Mouse (Mus musculus) layer of hippocampus, adult 9-11 months (tissue): ENCODE measurements around the gene Fam169a.
"Not testable (repeated sequence)": the region's sequence is repeated elsewhere in the genome, so short reads cannot be mapped to it uniquely, and the experiment has no call there.

Experiments
- DNase-seq: peaks from one replicate; pipeline ENCODE4 v3.0.0; 2022

Fam169a gene

GRCm38 (mm10) chr13:97080615-97081014, 13.5 kb downstream of the Fam169a start:
- no peak for DNase-seq

- DNase-seq, result no peak
Measured at GRCm38 (mm10) chr13:97082432-97082831, 15.3 kb downstream of the Fam169a start.

- DNase-seq, result no peak
Measured at GRCm38 (mm10) chr13:97086316-97086715, 19.2 kb downstream of the Fam169a start.

GRCm38 (mm10) chr13:97087421-97087820, 20.3 kb downstream of the Fam169a start:
- no peak for DNase-seq

DNA sequence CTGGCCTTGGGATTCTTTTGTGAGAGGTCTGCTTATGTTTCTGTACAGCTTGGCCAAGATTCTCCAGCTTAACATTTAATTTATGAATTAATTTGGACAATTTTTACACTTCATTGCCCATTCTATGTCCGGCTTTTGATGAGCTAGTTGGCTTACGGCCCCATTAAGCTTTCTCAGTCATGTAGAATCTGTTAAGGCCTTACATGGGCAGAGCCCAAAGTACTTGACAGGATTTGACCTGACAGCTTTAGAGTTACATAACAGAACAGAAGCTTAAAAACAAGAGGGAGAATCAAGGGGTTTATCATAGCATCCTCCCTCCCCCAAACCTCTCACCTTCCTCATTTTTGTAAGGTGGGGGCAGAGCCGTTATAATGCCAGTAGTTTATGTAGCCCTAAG, 21.1 kb downstream of the Fam169a start:
- no peak for DNase-seq

- no peak for DNase-seq
Measured at GRCm38 (mm10) chr13:97095726-97096125, 28.6 kb downstream of the Fam169a start.

DNA sequence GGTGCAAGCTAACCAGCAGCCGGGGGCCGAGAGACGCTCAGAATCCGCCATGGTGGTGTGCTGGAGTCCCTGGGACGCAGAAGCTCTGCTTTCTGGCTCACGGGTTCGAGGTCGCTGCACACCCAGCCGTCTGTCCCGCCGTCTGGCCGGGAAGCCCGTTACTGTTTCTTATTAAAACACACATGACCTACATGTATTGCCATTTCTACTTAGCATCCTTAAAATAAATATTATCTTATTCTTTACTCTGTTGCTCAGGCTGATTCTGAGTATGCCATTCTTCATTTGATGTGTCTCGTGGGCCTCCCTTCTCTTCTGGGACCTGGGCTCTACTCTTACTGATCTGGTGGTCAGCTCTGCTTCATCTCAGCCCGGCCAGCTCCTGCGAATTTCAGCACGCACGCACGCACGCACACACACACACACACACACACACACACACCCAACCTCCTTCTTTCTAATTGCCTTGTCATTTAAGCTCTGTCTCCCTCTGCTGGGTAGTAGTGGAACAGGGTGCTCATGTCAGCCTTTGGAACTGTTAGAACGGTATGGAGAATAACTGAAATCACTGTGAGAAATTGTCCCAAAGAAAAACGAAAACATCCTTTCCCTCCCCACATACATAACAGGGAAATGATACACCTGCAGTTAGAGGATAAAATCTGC, 32.2 kb downstream of the Fam169a start, which contains the start of gene Gm6169:
Gene Gm6169, minus strand, starts transcription at position 51 of the 666 bp plus-strand sequence.
- DNase-seq, result peak; percentile 64

- DNase-seq, result peak; percentile 42
Measured at GRCm38 (mm10) chr13:97104996-97105395, 37.9 kb downstream of the Fam169a start.

DNA sequence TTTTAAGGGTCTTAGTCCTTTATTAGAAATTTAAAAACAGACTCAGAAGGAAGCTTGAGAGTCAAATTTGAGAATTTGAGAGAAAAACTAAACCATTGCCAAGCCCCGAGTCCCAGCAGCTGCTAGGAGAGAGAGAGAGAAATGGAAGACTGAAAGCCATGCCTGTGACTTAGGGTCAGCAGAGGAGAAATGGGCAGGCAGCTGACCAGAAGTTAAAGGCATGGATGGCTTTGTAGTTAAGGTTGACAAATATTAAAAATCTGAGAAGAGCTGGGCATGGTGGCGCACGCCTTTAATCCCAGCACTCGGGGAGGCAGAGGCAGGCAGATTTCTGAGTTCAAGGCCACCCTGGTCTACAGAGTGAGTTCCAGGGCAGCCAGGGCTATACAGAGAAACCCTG, 40.6 kb downstream of the Fam169a start:
- not testable (repeated sequence) for DNase-seq

DNA sequence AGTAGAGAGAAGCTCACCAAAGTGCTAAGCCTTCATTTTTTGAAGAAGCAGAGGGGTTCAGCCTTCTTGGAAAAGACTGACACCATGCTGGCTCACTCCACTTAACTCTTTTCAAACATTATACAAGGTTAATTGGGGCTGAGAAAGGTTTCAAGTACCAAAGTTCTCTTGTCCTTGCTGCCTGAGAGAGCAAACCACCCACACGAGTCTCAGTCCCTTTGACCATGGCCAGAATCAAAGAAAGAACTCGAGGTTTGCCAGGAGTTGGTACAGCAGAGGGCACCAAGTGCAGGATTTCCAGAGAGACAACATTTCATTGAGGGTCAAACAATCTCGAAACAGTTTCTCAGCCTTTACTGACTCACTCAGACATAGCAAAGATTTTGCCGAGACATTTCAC, 42.0 kb downstream of the Fam169a start:
- no peak for DNase-seq

- no peak for DNase-seq
Measured at GRCm38 (mm10) chr13:97121341-97121740, 54.3 kb downstream of the Fam169a start.

DNA sequence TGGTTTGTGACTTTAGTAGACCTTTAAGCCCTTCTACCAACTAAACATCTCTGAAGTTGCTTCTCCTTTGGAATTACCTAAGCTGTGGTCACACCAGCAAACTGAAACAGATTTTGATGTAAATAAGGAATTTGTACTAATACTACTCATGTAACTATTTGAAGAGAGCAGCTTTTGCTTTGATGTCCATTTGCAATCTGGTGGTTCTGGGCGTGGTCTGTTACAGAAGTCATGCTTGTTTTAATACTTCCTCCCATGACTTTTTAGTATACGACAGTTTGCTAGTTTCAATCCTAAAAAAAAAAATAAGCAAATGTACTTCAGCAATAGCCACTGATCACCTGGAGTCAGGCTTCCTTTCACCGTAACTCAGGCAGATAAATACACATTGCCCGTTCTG, 62.6 kb downstream of the Fam169a start:
- DNase-seq, result not testable (repeated sequence)

DNA sequence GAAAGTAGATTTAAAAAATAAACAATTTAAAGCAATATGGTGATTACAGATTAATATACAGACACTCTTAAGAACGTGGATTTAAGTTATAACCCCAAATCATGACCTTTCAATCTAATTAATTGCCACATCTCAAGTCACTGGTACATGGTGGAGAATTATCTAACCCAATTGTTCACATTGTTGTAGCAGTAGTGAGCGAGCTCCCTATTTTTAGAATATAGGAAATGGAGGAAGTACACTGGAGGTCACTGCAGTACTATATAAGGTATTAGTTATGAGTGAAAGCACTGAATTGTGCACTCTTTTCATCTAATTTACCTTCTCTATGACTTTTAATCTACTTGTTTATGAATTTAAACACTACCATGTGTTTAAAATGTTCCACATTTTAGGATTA, 63.3 kb downstream of the Fam169a start:
- not testable (repeated sequence) for DNase-seq

- peak; percentile 91 for DNase-seq
Measured at GRCm38 (mm10) chr13:97137466-97138400, 70.6 kb downstream of the Fam169a start, which contains the start of the genes Gfm2 and Nsa2. Gene Gfm2, plus strand, starts transcription at chr13:97137937. Gene Nsa2, minus strand, starts transcription at chr13:97137937.

- not testable (repeated sequence) for DNase-seq
Measured at GRCm38 (mm10) chr13:97138404-97138931, 71.4 kb downstream of the Fam169a start.

DNA sequence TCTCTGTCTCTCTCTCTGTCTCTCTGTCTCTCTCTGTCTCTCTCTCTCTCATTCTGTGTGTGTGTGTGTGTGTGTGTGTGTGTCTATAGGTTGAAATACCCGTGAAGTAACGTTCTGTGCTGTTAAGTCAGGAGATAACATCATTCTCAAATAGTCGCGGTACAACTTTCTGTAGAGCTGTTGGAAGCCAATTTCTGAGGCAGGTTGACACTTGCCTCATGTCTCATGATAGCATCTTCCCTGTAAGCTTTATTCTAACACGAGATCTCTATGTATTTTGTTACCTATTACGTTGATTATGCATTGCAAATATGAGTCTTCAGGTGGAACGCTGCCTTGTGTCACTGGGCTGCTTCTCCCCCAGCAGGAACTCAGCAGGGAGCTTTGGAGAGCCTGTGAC, 75.2 kb downstream of the Fam169a start:
- DNase-seq, result no peak

DNA sequence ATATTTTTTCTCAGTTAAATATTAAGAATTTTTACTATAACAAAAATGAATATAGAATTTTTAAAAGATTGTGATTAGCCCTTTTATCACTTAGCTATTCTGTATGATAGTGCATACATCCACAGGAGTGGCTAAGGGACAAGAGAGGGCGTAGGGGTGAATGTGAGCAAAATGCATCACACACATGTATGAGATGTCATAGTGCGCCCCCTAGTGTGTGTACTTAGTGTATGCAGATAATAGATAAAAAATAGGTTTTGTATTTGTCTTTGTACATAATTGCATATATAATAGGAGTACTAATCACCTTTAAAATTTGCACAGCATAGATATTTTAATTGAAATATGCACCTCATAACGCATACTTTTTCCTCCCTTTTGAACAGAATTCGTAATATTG, 78.7 kb downstream of the Fam169a start:
- DNase-seq, result no peak

DNA sequence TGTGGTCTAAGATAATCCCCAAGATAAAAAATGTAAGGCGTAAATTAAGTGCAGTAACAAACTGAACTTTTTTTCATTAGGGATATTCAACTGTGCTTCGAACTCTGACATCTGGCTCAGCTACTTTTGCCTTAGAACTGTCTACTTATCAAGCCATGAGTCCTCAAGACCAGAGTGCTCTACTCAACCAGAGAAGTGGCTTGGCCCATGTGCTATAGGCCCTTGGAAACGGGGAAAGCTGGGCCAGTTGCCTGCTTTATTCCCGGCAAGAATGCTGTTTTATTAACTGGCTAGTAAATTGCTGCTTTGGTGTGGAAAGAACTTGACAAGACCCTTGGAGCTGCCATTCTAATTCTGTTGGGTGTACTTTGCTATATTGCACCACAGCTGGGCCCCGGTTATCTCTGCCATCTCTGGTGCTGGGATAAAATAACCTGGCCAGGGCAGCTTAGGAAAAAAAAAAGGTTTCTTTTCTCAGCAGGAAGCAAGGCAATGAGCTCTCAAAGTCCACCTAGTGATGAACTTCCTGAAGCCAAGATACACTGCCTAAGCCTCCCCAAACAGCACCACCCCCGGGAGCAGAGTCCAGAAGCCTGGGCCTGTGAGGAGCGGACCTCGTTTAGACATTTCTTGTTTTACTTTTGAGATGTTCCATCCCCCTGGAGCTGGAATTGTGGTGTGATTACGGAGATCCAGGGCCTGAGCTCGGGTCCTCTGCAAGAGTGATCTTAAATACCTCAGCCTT, 108.6 kb downstream of the Fam169a start:
- no peak for DNase-seq

DNA sequence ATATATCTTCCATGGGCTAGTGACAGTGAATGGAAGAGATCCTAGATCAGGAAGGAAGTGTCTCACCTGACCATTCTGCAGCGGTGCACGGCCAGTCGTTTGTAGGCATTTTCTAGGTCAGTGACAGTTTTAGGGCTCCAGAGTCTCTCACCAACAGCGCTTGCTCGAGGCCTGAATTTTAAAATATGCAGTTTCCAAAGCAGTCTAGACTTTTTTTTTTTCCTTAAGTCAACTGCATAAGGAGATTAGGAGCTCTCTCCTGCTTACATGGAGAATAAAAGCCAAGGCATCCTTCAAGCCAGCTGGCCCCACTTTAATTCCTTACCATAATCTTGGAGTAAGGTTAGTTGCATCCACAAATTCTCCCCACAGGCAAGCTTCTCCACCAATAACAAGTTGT, 109.6 kb downstream of the Fam169a start:
- DNase-seq, result no peak

- no peak for DNase-seq
Measured at GRCm38 (mm10) chr13:97178943-97179342, 111.9 kb downstream of the Fam169a start.

GRCm38 (mm10) chr13:97180113-97180828, 113.2 kb downstream of the Fam169a start:
- no peak for DNase-seq
